Mouse (Mus musculus) CH12.LX (cell line): Measurements from ENCODE around the gene Pskh1.

ENCODE experiments used
- CTCF ChIP-seq, 2 experiments: IDR thresholded peaks in 1 of 2; conservative IDR thresholded peaks in 1 of 2; 2 replicates each; pipeline ENCODE4 v1.5.1; 2011 to 2012; ENCODE audit warnings: low read depth in 2 of 2, low read length in 2 of 2, improper control_type of control experiment in 1 of 2, inconsistent platforms in 1 of 2, mild to moderate bottlenecking in 1 of 2, moderate library complexity in 1 of 2
- JUND ChIP-seq: conservative IDR thresholded peaks from 2 replicates; pipeline ENCODE4 v1.6.1; 2011; ENCODE audit warnings: low read depth, low read length, improper control_type of control experiment
- POLR2A ChIP-seq: IDR thresholded peaks from 2 replicates; pipeline ENCODE4 v1.6.1; 2011; ENCODE audit warnings: low read depth, mild to moderate bottlenecking, improper control_type of control experiment, low read length
- SIN3A ChIP-seq: IDR thresholded peaks from 2 replicates; pipeline ENCODE4 v1.6.1; 2012; ENCODE audit warnings: low read length, improper control_type of control experiment, inconsistent platforms

DNA sequence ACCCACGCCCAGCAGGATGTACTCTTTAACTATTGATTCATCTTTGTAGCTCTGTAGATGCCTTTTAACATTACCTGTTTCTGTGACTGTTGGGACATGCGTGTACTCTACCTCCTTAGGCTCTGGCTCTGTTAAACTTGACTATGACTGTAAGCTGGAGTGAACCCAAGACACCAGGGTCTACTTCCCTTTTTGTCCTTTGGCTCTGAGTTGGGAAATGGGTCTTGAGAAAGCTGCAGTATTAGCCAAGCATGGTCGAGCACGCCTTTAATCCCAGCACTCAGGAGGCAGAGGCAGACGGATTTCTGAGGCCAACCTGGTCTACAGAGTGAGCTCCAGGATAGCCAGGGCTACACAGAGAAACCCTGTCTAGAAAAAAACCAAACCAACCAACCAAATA is 41.7 kb upstream of the Pskh1 start:
- TF ChIP-seq CTCF (conservative IDR thresholded peaks at IDR 0.05 in 1 of 2, IDR thresholded peaks at IDR 0.05 in 1 of 2; ENCODE audit: low read depth in 2 of 2, low read length in 2 of 2) (no peak), POLR2A (no peak), JUND (no peak), SIN3A (no peak)
